Mouse (Mus musculus) heart, adult 8-10 months (tissue): Measurements from ENCODE around the gene Flvcr2. TPM values are rescaled to one million over a fixed set of nuclear protein-coding genes. Genes with fewer than 3 reads are reported as not detected.
"Not testable (repeated sequence)": the region's sequence is repeated elsewhere in the genome, so short reads cannot be mapped to it uniquely, and the experiment has no call there.

Source experiments
- DNase-seq: peaks from one replicate; pipeline ENCODE4 v3.0.0; 2022; ENCODE audit warnings: low spot score
- total RNA-seq, 4 experiments: library from RNA; stranded (reverse); gene quantifications; 2 replicates each; pipeline ENCODE4 v1.2.4; 2022

Gene Flvcr2
- 1 to 10 TPM; 1.9 to 2.6 (median 2.3) TPM for total RNA-seq

DNA sequence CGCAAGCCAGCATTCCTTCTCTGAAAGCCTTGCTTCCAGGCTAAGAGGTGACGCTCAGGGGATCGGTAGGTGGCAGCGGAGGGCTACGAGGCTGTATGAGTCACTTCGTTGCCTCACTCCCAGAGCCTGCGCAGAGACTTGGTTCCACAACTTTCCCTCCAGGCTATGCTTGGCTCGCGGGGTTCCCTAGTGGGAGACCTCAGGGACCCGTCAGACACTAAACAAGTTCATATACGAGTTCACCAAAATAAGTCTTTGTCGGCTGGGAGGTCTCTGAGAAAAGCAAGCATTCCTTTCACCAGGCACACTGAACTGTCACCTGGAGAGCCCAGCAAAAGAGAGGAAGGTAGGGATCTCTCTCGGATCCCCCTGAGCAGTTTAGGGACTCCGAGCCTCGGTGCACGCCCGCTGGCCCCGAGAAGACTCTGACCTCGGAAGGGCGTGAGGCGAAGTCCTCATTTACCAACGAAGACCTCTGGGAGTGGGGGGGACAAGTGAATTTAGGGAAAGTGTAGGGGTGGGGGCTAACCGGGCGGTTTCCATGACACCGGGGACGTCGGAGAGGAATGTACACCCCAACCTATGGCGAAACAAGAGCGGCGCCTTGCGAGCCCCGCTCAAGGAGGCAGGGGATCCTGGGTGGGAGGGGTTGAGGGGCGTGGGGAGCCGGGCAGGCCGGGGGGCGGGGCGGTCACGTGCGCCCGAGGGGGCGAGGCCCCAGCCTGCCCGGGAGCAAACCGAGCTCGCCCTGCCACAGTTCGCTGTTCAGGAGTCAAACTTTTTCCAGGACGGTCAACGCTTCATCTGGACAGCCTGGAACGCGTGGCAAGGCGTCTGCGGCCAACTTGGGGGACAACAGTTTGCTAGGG, at the start of gene Flvcr2:
TSS of gene Flvcr2 (plus strand) at position 713 of the 869 bp plus-strand sequence.
- peak; percentile 82 for DNase-seq

- not testable (repeated sequence) for DNase-seq
Observed at GRCm38 (mm10) chr12:85698179-85698578, 48.2 kb upstream of the Flvcr2 start.

DNA sequence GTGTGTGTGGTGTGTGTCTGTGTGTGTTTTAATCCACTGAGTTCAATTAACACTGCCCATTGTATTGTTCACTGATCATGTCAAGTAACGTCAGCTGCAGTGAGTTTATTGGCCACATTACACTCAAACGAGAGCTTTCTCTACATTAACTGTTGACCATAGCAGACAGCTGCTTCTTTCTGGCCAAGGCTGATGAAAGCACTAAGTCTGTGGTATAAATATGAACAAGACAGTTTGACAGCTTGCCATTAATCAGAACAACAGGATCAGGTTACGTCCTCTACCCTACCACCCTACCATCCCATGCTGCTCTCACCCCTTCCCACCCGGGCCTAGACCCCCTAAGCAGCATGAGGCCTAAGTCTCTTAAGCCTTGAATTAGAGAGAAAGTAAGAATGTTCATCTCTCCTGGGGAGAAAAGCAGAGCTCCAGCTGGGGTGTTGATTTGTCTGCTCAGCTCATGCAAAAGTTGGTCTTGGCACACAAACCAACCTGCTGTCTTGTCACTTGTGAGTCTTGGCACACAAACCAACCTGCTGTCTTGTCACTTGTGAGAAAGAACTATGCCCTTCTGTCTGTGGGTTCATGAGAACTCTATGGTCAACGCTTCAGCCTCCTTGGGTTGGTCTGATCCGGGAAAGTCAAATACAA, 46.0 kb upstream of the Flvcr2 start:
- no peak for DNase-seq

DNA sequence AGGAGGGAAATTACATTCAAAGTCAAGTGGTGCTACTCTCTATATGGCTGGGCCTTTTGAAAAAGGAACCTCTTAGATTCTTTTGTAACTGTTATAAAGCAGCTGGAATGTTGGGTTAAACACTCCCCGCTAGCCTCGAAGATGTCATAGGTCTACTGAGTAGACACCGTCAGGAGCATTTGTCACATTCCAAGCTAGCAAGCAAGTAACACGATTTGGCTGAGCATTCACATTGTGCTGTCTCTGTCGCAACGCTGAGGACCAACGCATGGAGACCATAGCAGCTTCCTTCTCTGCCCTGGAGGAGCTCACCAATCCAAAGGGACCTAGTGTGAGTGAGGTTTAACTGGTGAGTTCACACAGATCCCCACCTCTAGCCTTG, 45.5 kb upstream of the Flvcr2 start:
- no peak for DNase-seq

DNA sequence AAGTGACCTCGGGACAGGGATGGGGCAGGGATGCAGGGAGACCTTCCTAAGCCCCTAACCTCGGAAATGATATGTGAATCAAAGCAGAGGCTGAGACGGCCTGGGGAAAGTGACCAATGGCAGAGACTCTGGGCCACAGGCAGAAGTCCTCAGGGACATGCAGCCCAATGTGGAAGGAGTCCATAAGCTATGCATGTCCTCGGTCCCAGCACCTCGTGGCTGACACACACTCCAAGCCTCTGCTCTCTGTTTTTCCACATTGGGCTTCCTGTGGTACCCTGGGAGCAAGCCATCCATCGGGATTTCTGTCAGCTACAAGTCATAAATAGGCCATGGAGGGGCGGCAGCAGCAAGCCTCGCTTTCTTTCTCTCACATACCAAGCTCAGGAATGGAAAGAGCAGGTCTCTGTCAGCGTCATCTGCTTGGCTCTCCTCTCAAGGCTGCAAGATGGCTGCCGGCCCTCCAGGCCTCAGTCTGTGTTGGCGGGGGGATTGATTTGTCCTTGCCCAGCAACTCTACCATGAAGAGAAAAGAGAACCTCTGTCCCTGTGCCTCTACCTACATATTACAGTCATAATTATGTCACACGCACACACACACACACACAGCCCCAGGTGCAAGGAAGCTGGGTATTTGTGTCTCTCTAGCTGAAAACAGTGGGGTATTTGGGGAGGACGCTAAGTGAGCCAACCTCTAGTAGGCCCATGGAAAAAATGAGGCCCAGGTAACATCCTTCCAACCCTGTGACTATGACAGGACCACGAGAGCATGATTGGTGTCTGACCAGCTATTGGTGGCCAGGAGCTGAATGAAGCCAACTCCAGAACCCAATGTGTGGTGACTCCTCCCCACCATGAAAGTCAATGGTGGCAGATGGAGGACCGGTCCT, 43.9 kb upstream of the Flvcr2 start:
- DNase-seq = no peak

- no peak for DNase-seq
Observed at GRCm38 (mm10) chr12:85703507-85703906, 42.8 kb upstream of the Flvcr2 start.

DNA sequence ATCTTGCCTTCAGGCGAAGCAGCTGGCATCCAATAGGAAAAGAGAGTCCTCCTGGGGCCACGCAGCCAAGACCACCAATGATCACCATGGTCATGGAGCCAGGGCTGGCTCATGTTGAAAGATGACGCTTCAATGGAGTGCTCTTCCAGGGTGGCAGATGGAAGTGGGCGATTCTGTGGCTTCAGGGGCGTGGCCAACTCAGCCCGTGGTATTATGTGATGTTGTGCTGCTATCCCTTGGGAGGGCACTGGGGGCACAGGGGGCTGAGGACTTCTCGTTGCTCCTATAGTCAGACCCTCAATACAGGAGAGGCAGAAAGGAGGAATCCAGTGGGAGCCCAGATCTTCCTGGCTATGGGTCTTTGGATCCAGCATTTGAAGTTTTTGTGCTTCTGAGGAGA, 41.8 kb upstream of the Flvcr2 start:
- DNase-seq = no peak

- DNase-seq = peak; percentile 87
Observed at GRCm38 (mm10) chr12:85705002-85705830, 41.1 kb upstream of the Flvcr2 start.

DNA sequence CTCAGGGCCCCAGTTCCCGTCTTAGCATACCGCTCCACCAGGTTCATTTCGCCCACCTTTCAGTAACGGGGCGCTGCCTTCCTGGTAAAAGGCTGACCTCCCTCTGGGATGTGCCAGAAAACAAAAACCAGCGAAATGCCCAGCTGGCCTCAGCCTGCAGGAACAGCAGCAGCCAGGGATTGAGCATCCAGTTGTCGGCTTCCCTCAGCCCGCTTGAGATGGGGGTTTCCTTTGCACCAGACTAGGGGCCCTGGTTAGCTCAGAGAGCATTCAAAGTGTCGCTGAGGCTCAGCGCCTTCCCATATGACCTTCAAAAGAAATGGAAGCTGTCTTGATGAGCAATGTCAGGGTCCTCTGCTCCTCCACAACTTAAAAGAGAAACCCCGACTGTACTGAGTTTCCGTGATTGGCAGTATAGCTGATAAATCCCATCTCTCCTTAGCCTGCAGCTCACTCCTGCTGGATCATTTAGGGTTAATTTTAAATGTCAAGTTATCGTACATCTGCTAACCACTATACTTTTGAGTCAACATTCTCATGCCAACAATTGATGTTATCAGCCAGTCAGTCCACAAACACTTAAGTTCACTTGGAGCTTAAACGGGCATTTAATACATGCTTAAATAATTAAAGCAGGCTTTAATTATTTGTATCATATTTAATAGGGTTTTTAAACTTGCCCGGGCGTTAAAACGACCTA, 40.4 kb upstream of the Flvcr2 start:
- no peak for DNase-seq

GRCm38 (mm10) chr12:85706906-85707305, 39.4 kb upstream of the Flvcr2 start:
- DNase-seq = no peak

GRCm38 (mm10) chr12:85707391-85707790, 38.9 kb upstream of the Flvcr2 start:
- no peak for DNase-seq

GRCm38 (mm10) chr12:85708556-85708955, 37.8 kb upstream of the Flvcr2 start:
- no peak for DNase-seq

- DNase-seq = no peak
Observed at GRCm38 (mm10) chr12:85710695-85711094, 35.6 kb upstream of the Flvcr2 start.

- DNase-seq = no peak
Observed at GRCm38 (mm10) chr12:85712587-85712986, 33.8 kb upstream of the Flvcr2 start.

GRCm38 (mm10) chr12:85714126-85714525, 32.2 kb upstream of the Flvcr2 start:
- DNase-seq = no peak

DNA sequence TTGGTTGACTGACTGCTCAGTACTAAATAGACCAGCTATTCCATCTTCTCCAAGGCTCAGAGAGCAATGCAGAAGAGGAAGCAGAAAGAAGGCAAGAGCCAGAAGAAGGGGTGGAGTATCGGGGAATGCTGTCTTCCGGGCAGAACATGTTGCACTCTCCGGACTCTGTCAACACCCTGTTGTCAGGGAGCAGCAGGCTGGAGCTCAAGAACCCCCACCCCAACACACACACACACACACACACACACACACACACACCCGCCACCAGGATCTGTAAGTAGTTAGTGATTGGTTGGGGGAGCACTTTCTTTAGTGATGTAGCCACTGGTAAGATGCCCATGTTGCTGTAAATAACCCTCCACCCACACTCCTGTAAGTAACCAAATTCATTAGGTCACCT, 21.0 kb upstream of the Flvcr2 start:
- DNase-seq = no peak

- DNase-seq = no peak
Observed at GRCm38 (mm10) chr12:85726729-85727397, 19.5 kb upstream of the Flvcr2 start.

DNA sequence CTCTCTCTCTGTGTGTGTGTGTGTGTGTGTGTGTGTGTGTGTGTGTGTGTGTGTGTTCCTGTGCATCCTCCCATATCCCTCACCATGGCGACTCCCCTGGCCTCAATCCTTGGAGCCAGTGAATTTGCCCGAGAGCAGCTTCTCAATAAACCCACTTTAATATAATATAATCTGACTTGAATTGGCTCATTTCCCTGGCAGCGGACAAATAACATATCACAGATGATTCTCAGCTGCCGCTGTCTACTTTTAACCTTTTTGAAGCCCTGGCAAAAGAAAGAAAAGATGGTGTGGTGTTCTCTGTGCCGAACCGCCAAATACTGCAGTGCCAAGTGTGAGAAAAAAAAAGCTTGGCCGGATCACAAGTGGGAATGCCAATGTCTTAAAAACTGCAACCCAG, 18.2 kb upstream of the Flvcr2 start:
- no peak for DNase-seq

DNA sequence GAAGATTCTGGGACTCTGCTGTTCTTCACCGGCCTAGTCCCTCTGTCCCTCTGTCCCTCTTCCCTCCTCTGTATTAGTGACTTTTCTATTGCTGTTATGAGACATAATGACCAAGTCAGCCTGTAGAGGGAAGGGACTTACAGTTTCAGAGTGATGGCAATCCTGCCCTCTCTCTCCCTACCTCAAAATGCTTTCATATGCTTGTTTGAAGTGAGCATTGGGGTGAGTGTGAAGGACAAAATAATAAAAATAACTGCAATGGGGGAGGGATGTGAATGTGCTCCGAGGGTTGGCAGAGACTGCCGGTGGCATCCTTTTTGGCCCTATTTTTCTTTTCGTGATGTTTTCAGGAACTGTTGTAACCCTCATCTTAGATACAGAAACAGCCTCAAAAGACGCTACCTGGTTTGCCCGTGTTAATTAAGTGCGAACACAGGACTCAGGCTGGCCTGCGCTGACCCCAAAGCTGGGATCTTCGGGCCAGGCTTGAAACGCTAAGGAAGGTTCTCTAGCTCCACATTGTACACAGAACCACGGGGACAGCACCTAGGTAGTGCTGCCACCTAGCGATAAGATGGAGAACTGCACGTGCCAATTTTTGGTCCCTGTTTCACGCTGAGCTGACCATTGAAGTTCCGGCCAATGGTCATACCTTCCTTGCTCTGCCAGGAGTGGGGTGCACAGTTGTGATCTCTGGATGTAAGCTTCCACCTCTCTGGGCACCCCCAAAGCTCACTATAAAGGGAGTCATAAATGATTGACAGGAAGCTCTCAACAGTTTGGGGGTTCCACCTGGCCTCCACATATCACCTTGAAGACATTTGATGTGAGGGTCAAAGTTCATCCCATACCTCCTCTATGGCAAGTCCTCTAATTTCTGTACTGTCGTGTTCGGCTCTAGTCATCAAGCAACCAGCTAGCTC, 17.1 kb upstream of the Flvcr2 start:
- peak; percentile 41 for DNase-seq
